Mouse (Mus musculus): ENCODE results near the gene Fam221a.

GRCm38 (mm10) chr6:49437306-49437705, 69.8 kb downstream of the Fam221a start:
- no peak for TF ChIP-seq GATA1 (IDR thresholded peaks at IDR 0.05; ENCODE audit: borderline replicate concordance, low read length)
- no peak for TF ChIP-seq FLI1 (IDR thresholded peaks at IDR 0.05; ENCODE audit: low read length)

All from megakaryocyte, embryonic 14.5 days (primary cell).